Mouse (Mus musculus) central nervous system, embryonic 11.5 days (tissue): ENCODE data around the gene Nek2. TPM values are rescaled to one million over a fixed set of nuclear protein-coding genes. Genes with fewer than 3 reads are reported as not detected.

Source experiments
- polyA plus RNA-seq: library from polyadenylated mRNA; depleted of rRNA; stranded (reverse); fragments of >200 nt; gene quantifications from 2 replicates; pipeline ENCODE4 v1.2.3, GENCODE M21; 2012; rRNA removed

The Nek2 gene
- 25.0 and 37.6 TPM in 2 replicates for polyA plus RNA-seq

DNA sequence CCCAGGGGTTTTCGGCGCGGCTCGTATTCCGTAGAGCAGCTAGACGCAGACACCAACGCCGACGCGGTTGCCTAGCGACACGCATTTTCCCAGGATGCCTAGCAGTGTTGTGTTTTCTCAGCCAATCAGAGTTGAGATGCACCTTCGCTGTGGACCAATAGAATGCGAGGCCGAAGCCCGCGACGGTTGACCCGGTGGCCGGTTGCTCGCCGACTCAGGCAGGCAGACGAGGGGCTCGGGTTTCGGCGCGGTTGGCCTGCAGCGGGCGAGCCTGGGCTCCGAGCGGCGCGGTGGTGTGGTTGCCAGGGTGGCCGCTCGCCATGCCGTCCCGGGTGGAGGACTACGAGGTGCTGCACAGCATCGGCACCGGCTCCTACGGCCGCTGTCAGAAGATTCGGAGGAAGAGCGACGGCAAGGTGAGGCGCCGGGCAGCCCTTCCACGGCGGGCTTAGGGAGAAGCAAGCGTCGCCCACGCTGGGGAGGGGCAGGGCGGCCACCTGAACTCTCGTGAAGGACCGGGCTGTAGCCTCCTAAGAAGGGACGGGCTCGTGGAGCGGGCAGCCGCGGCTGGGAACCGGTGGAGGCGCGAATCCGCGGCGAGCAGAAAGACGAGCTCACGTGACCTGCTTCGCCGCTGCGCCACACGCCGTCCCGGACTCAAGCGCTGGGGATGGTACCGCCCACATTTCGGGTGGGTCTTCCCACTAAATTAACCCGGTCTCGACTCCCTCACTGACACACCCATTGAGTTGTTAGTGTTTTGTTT lies at the start of gene Nek2:
TSS of gene Nek2 (plus strand) at position 119 of the 766 bp plus-strand sequence.

Other genes with a start within 250 kb of the Nek2 start
- 25.4 and 39.4 TPM in 2 replicates for gene Dtl, start 245.9 kb upstream of the Nek2 start, polyA plus RNA-seq
- 42.0 and 64.0 TPM in 2 replicates for gene Ints7, start 245.8 kb upstream of the Nek2 start, polyA plus RNA-seq
- 18.9 and 27.9 TPM in 2 replicates for gene Lpgat1, start 103.6 kb upstream of the Nek2 start, polyA plus RNA-seq
- 7.9 and 9.4 TPM in 2 replicates for gene Slc30a1, start 85.3 kb downstream of the Nek2 start, polyA plus RNA-seq
- gene Rd3, start 155.9 kb downstream of the Nek2 start, polyA plus RNA-seq, result 1.1 and 1.4 TPM in 2 replicates